Mouse (Mus musculus): Measurements from ENCODE around the gene Nus1.

DNA sequence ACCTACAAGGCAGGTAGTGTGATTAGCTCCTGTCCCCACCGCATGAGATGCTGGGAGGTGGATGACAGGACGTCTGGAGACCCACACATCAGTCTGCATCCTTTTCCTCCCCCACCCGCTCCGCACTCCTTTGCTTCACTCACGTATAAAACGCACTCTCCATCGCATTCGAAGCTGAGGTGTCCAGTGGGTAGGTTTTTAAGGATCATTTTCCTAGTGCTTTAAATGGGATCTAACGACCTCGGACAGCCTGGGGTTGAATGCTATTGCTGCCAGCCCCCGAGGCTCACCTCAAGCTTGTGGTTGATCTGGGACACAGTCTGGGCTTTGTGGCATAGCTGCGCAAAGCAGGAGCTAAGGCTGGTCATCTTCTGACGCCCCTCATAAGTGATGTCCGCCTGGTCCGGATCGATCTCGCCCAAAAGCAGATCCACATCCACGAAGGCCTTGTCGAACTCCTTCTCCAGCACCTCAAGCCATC, 36.0 kb upstream of the Nus1 start:
- TF ChIP-seq TCF12 (IDR thresholded peaks at IDR 0.05; ENCODE audit: insufficient read depth, poor library complexity, severe bottlenecking) (no peak), POLR2AphosphoS2 (IDR thresholded peaks at IDR 0.05; ENCODE audit: insufficient read length, low read depth) (no peak), POLR2A (IDR thresholded peaks at IDR 0.05; ENCODE audit: insufficient read length, low read depth) (no peak), MAX (IDR thresholded peaks at IDR 0.05; ENCODE audit: low read depth) (no peak), USF1 (IDR thresholded peaks at IDR 0.05; ENCODE audit: low read depth) (no peak), MYOG (IDR thresholded peaks at IDR 0.05; ENCODE audit: control insufficient read depth in 1 of 3, insufficient read depth in 1 of 3, insufficient read length in 2 of 3, low read depth in 2 of 3) (no peak)
